Mouse (Mus musculus) heart, postnatal 10 days (tissue): Measurements from ENCODE around the gene Rasa3. TPM values are rescaled to one million over a fixed set of nuclear protein-coding genes. Genes with fewer than 3 reads are reported as not detected.

Source experiments
- DNase-seq, 2 experiments: peaks; one replicate each; pipeline ENCODE4 v3.0.0; 2021
- intact Hi-C: fragments of 180-260 bp; cut with DNase I; formaldehyde crosslinking; loops from one replicate; pipeline ENCODE4 v1.15.1; 2025
- total RNA-seq, 2 experiments: library from RNA; stranded (reverse); gene quantifications; 2 replicates each; pipeline ENCODE4 v1.2.3; 2021

Rasa3 gene
- total RNA-seq, 2 experiments from 2014 or later = 22.3 to 25.1 TPM

DNA sequence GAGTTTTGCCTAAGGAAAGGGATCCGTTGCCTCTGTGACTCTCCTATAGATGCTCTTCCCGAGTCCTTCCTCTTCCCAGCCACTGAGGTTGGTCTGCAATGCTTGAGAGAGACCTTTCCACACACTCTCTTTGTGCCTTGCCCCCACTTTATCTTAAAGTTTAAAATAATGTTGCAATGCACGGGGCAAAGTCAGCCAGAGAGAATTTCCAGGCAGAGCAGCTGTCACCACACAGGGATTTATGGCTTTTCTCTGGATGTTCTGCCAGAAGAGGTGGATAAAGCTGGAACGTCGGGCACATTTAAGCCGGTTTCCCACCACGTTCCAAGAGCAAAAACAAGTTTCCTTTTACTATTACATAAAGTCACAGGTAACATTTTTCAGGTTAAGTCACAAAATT, 156.0 kb downstream of the Rasa3 start:
- DNase-seq = no peak
- intact Hi-C loops = no loop called here

DNA sequence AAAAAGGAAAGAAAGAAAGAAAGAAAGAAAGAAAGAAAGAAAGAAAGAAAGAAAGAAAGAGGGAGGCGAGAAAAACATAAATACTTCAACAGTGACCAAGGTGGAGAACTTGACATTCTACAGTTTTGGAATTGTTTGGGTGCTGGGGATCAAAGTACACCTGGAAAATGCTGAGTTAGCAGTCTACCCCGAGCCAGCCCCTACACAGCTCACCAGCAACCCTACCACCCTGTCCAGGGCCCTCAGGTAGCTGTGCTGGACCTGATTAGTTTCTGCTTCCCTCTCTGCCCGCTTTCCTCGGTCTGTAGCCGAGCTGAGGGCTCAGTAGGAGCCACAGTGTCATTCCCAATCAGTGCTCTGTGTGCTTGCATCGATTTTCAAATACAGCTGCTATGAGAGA, 157.1 kb downstream of the Rasa3 start:
- intact Hi-C loops = no loop called here

DNA sequence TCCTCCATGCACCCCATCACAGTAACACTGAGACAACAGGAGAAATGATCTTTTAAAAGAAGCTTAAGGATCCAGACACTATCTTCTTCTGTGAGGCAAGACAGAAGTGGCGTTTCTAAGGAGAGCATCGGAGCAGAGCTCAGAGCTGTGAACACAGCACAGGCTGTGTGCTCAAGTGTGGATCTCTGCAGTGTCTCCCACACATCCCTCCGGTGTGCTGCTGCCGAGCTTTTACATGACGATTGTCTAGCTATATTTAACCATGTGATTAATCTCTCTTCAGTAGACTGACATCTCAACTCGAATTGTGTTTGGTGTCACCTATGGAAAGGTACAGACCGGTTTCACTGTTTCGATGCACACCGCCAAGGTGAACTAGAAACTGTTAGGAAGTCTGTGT, 157.9 kb downstream of the Rasa3 start:
- DNase-seq = no peak
- intact Hi-C loops = no loop called here

More for the DNA sequence above, 157.1 kb downstream of the Rasa3 start:
- DNase-seq = no peak

DNA sequence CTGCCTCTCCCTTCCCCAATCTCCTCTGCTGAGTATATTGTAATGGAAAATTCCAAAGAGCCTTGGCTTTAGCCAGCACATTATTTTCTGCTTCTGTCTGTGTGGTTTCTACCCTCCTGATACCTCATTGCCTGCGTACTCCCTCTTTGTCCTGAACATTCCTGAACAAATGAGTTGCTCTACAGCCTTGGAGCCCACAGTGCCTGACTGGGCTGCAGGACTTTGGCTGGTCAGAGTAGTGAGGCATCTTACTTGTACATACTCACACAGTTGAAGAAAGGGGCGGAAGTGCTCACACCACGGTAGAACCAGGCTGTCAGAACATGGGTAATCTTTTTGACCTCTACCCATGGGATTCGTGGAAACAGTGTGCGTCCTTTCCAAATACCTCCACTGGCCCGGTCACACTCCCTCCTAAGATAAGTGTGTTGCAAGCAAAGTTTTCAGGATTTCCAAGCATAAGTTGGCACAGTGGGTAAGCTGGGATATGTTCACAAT, 160.1 kb downstream of the Rasa3 start:
- DNase-seq = peak in 1 of 2 experiments; percentile 27

More for the DNA sequence above, 160.1 kb downstream of the Rasa3 start:
- intact Hi-C loops = no loop called here

Other genes starting within 250 kb of the Rasa3 start
- 10 to 100 TPM; 13.5 to 18.8 TPM for gene Tmem255b, start 242.4 kb downstream of the Rasa3 start, total RNA-seq
- 100 to 1,000 TPM; 135 to 143 TPM for gene Gas6, start 183.1 kb downstream of the Rasa3 start, total RNA-seq
- gene 1700029H14Rik, start 115.1 kb downstream of the Rasa3 start, total RNA-seq = not detected
- gene Cfap97d2, start 28.3 kb upstream of the Rasa3 start, total RNA-seq = not detected
- gene Cdc16, start 80.1 kb upstream of the Rasa3 start, total RNA-seq = 10 to 100 TPM; 40.6 to 43.1 TPM
- 10 to 100 TPM; 14.0 to 15.0 TPM for gene Upf3a, start 108.0 kb upstream of the Rasa3 start, total RNA-seq
- gene AF366264, start 160.8 kb upstream of the Rasa3 start, total RNA-seq = not detected
- 10 to 100 TPM; 10.3 to 11.4 TPM for gene Champ1, start 192.0 kb upstream of the Rasa3 start, total RNA-seq
- 10 to 100 TPM; 15.1 to 17.1 TPM for gene Coprs, start 212.7 kb upstream of the Rasa3 start, total RNA-seq